Mouse (Mus musculus) G1E (cell line): ENCODE measurements around the gene Mdfi. TPM values are rescaled to one million over a fixed set of nuclear protein-coding genes. Genes with fewer than 3 reads are reported as not detected.

Experiments used
- ATAC-seq: 2 replicates; pipeline ENCODE4 v1.8.0; 2016; ENCODE audit warnings: mild to moderate bottlenecking; ENCODE audit not compliant: insufficient number of reproducible peaks, poor library complexity, low FRiP score, severe bottlenecking; ENCODE audit errors: extremely low read depth
- DNase-seq: peaks from one replicate; pipeline ENCODE4 v3.0.0; 2012; ENCODE audit warnings: low spot score
- H3K27me3 ChIP-seq: 2 replicates; pipeline ENCODE4 v1.6.1; 2012; ENCODE audit warnings: mild to moderate bottlenecking, low read length, inconsistent platforms; ENCODE audit not compliant: insufficient read depth
- H3K36me3 ChIP-seq: replicated peaks from 2 replicates; pipeline ENCODE3; 2012; ENCODE audit warnings: mild to moderate bottlenecking, inconsistent platforms
- H3K4me1 ChIP-seq: 2 replicates; pipeline ENCODE4 v1.6.1; 2012; ENCODE audit warnings: low read depth, low read length, inconsistent platforms, mixed read lengths; ENCODE audit not compliant: insufficient read depth
- H3K4me3 ChIP-seq: 2 replicates; pipeline ENCODE4 v1.5.1; 2012; ENCODE audit warnings: low read depth, mild to moderate bottlenecking, inconsistent platforms, low read length, moderate library complexity, mixed read lengths
- H3K9me3 ChIP-seq: replicated peaks from 2 replicates; pipeline ENCODE4 v1.6.1; 2012; ENCODE audit warnings: inconsistent platforms
- CTCF ChIP-seq: IDR thresholded peaks from 2 replicates; pipeline ENCODE4 v1.5.1; 2012; ENCODE audit warnings: low read depth, low read length, inconsistent platforms, mixed read lengths
- GATA1 ChIP-seq: IDR thresholded peaks from 2 replicates; pipeline ENCODE4 v1.6.1; 2012; ENCODE audit warnings: borderline replicate concordance, low read length, inconsistent platforms, mixed read lengths
- GATA2 ChIP-seq: IDR thresholded peaks from 2 replicates; pipeline ENCODE4 v1.6.1; 2012; ENCODE audit warnings: low read depth, low read length, inconsistent platforms, borderline replicate concordance
- POLR2AphosphoS5 ChIP-seq: IDR thresholded peaks from 2 replicates; pipeline ENCODE4 v1.6.1; 2012; ENCODE audit warnings: low read depth, low read length, inconsistent platforms; ENCODE audit not compliant: insufficient replicate concordance
- TAL1 ChIP-seq: conservative IDR thresholded peaks from 2 replicates; pipeline ENCODE4 v1.6.1; 2012; ENCODE audit warnings: low read depth, low read length, inconsistent platforms, mixed read lengths
- polyA plus RNA-seq: library from polyadenylated mRNA; stranded (reverse); fragments of >175 nt; gene quantifications from 2 replicates; pipeline ENCODE4 v1.2.3, GENCODE M21; 2012
- total RNA-seq, 2 experiments: library from RNA; stranded (forward) in 1 of 2; stranded (reverse) in 1 of 2; fragments of 200-1000 nt in 1 of 2; fragments of >200 nt in 1 of 2; fragmentation: Nextera tagmentation in 1 of 2; gene quantifications; 2 replicates each; pipeline ENCODE4 v1.2.3; 2014 to 2017

Mdfi gene
- total and polyA plus RNA-seq, 3 experiments, result 0.05 TPM; not detected in 2

GRCm38 (mm10) chr17:47841521-47841920 lies 7.0 kb upstream of the Mdfi start:
- Histone ChIP-seq H3K36me3 (no peaks in the 10 kb centered on the region), H3K4me1 (no peaks in the 10 kb centered on the region), H3K4me3 (no peak overlapping the region), H3K27me3 (no peaks in the 10 kb centered on the region), H3K9me3 (peaks cover 11% of the 10 kb centered on the region)
- DNase-seq (no peak), ATAC-seq (no peak)
- TF ChIP-seq GATA1, result no peak
- TF ChIP-seq TAL1, result no peak
- no peak for TF ChIP-seq POLR2AphosphoS5

- DNase-seq (no peak), ATAC-seq (no peak)
- TF ChIP-seq TAL1 (no peak), GATA2 (no peak), POLR2AphosphoS5 (no peak), GATA1 (no peak), CTCF (no peak)
- Histone ChIP-seq H3K4me3 (no peak overlapping the region), H3K27me3 (peaks cover 5% of the 10 kb centered on the region; the same call in 1 of the 2 replicates), H3K4me1 (peaks cover 2% of the 10 kb centered on the region; the same call in 1 of the 2 replicates), H3K9me3 (peaks cover 18% of the 10 kb centered on the region), H3K36me3 (no peaks in the 10 kb centered on the region)
Measured at GRCm38 (mm10) chr17:47837808-47838207, 3.3 kb upstream of the Mdfi start.

GRCm38 (mm10) chr17:47833628-47834481 lies 636 bp downstream of the Mdfi start:
- no peak for TF ChIP-seq CTCF
- TF ChIP-seq GATA1, result no peak
- no peak for TF ChIP-seq POLR2AphosphoS5
- TF ChIP-seq TAL1, result no peak
- TF ChIP-seq GATA2, result no peak
- DNase-seq, result no peak
- Histone ChIP-seq H3K27me3 (peaks cover 5% of the 10 kb centered on the region; the same call in 1 of the 2 replicates), H3K9me3 (peaks cover 16% of the 10 kb centered on the region), H3K4me1 (peaks cover 4% of the 10 kb centered on the region; the same call in 1 of the 2 replicates), H3K36me3 (no peaks in the 10 kb centered on the region), H3K4me3 (no peak overlapping the region)
- no peak for ATAC-seq

GRCm38 (mm10) chr17:47833029-47833627 lies 1.4 kb downstream of the Mdfi start:
- H3K4me3 ChIP-seq, result no peak overlapping the region; the same call in 1 of the 2 replicates
- peaks cover 5% of the 10 kb centered on the region; the same call in 1 of the 2 replicates for H3K27me3 ChIP-seq

GRCm38 (mm10) chr17:47832501-47833028 lies 1.9 kb downstream of the Mdfi start:
- H3K9me3 ChIP-seq, result peaks cover 13% of the 10 kb centered on the region
- H3K4me3 ChIP-seq, result no peak overlapping the region; the same call in 1 of the 2 replicates
- H3K27me3 ChIP-seq, result peaks cover 5% of the 10 kb centered on the region; the same call in 1 of the 2 replicates
- H3K4me1 ChIP-seq, result peaks cover 4% of the 10 kb centered on the region; the same call in 1 of the 2 replicates
- no peaks in the 10 kb centered on the region for H3K36me3 ChIP-seq
- DNase-seq (no peak), ATAC-seq (no peak)
- no peak for TF ChIP-seq POLR2AphosphoS5
- no peak for TF ChIP-seq GATA2
- TF ChIP-seq TAL1, result no peak
- no peak for TF ChIP-seq CTCF
- no peak for TF ChIP-seq GATA1

More at GRCm38 (mm10) chr17:47833029-47833627, 1.4 kb downstream of the Mdfi start:
- TF ChIP-seq CTCF (no peak), TAL1 (no peak), POLR2AphosphoS5 (no peak), GATA1 (no peak), GATA2 (no peak)
- H3K9me3 ChIP-seq, result peaks cover 16% of the 10 kb centered on the region
- DNase-seq (no peak), ATAC-seq (no peak)
- peaks cover 4% of the 10 kb centered on the region; the same call in 1 of the 2 replicates for H3K4me1 ChIP-seq
- no peaks in the 10 kb centered on the region for H3K36me3 ChIP-seq

- Histone ChIP-seq H3K36me3 (no peaks in the 10 kb centered on the region), H3K9me3 (peaks cover 13% of the 10 kb centered on the region), H3K4me3 (no peak overlapping the region), H3K4me1 (peaks cover 4% of the 10 kb centered on the region; the same call in 1 of the 2 replicates), H3K27me3 (peaks cover 5% of the 10 kb centered on the region; the same call in 1 of the 2 replicates)
- TF ChIP-seq CTCF, result no peak
- no peak for TF ChIP-seq POLR2AphosphoS5
- no peak for TF ChIP-seq GATA2
- no peak for TF ChIP-seq GATA1
- TF ChIP-seq TAL1, result no peak
- DNase-seq (no peak), ATAC-seq (no peak)
Measured at GRCm38 (mm10) chr17:47831772-47832171, 2.7 kb downstream of the Mdfi start.
